Mouse (Mus musculus) testis, adult 2 months (tissue): ENCODE results near the gene Gm27029.

Source experiments
- CTCF ChIP-seq: fragments of 200-500 bp; IDR thresholded peaks from 2 replicates; pipeline ENCODE4 v1.5.1; 2012; ENCODE audit warnings: low read depth, mild to moderate bottlenecking, inconsistent platforms, low read length, moderate library complexity; ENCODE audit not compliant: control insufficient read depth, insufficient read depth, insufficient replicate concordance
- POLR2A ChIP-seq: fragments of 200-500 bp; IDR thresholded peaks from 2 replicates; pipeline ENCODE4 v1.6.1; 2012; ENCODE audit warnings: low read depth, mild to moderate bottlenecking, inconsistent platforms, low read length, moderate library complexity; ENCODE audit not compliant: control insufficient read depth

DNA sequence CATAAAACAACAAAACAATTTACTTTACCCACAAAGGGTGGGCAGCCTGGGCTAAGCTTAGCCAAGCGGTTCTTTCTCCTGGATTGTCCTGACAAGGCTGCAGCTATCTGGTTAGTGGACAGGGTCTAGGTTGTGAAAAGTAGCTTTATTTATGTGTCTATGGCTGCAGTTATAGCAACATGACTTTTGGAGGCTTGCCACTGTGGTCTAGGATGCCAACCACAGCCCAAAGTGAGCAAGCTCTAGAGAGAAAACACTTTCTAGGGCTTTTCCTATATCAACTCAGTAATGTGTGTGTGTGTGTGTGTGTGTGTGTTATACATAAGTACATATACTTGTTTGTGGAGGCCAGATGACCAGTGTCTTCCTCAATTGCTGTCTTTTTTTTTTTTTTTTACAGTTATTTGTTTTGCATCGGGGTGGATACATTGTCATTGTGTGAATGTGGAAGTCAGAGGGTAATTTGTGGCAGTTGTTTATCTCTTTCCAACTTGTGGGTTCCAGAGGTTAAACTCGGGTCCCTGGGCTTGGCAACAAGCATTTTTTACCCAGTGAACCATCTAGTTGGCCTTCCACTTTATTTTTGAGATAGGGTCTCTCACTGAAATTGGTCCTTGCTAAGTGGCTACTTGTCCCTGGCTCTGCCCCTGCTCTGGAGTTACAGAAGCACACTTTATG, 67.0 kb downstream of the Gm27029 start:
- TF ChIP-seq POLR2A, result no peak
- TF ChIP-seq CTCF, result no peak
